ENCODE assay signal across 8 mouse cellular contexts in the genomic region with DNA sequence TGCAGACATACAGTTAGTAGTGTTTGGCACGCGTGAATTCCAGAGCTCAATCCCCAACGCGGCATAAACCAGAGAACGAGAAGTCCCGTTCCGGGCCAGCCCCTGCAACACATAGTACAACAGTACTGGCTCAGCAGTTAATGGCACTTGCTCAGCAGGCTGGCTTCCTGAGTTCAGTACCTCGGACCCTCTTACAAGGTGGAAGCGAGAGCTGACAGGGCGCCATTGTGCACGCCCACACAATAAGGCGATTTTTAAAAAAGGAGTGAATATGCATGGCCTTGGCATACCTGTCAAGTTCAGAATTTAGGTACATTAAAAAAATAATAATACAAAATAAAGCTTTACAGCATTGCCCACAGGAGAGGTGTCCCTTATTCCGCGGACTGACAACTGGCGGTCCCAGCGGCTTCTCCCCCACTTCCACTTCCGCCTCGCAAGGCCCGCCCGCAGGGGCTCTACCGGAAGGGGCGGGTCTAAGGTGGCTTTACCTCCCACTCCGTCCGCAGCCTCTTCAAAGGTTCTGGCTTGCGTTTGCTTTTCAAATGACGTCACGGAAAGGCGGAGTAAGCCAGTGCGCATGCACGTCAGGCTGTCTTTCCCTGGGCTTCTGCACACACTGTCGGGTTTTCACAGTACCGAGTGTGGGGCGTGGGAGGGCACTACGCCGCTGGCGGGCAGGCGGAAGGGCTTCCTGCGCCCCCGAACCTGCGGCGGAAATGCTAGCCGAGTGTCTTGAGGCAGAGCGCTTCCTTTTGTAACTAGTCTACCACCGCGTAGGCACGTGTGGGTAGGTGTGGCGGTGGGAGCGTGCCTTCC. TPM values are rescaled to one million over a fixed set of nuclear protein-coding genes. Genes with fewer than 3 reads are reported as not detected.
DNase-seq lines count a peak whose midpoint lies in the region; ATAC-seq and TF ChIP-seq lines count a peak whose summit lies in the region.

No protein-coding gene starts in this region.

- H3K27ac ChIP-seq in hindbrain, embryonic 13.5 days = peak overlapping the region; percentile 81

- no peaks in the 10 kb centered on the region for H3K9me3 ChIP-seq in hindbrain, embryonic 13.5 days

- H3K4me1 ChIP-seq in hindbrain, embryonic 13.5 days (replicated peaks) = peaks cover 43% of the 10 kb centered on the region

- POLR2A ChIA-PET in Patski (lab: Charles Lee) = interaction anchor here (0.5 to 1.8 kb wide), 3 partner anchors 9 to 432 kb away, joined by 3 to 5 read pairs (median 4); a partner anchor contains a TSS

- peak overlapping the region; percentile 66 for H3K4me2 ChIP-seq in hindbrain, embryonic 13.5 days

- H3K36me3 ChIP-seq in hindbrain, embryonic 13.5 days = no peaks in the 10 kb centered on the region

- no peak for TF ChIP-seq CTCF in Patski (IDR thresholded peaks at IDR 0.05)

- in situ Hi-C loops in Patski (cut with MboI; ENCODE audit: low pct_unique_long_range_greater_than_20kb) = no loop called here

- CTCF ChIA-PET in Patski (lab: Charles Lee) = interaction anchor here (1.3 to 1.8 kb wide), 2 partner anchors 42 to 43 kb away, joined by 4 read pairs; a partner anchor contains a TSS

- peak; percentile 91 for DNase-seq in Patski (ENCODE audit: low read depth, low spot score)
- DNase-seq in cerebellum, postnatal 14 days = peak; percentile 96
- peak; percentile 92 to 94 for DNase-seq in frontal cortex, postnatal 14 days (ENCODE audit: low spot score in 2 of 2)
- DNase-seq in layer of hippocampus, postnatal 25 days (ENCODE audit: extremely low spot score in 1 of 2, low spot score in 1 of 2) = peak; percentile 74 to 83
- DNase-seq in lung, postnatal 25 days (ENCODE audit: low spot score) = peak; percentile 98
- peak; percentile 97 for DNase-seq in retina, embryonic 14.5 days (ENCODE audit: low spot score)
- peak; percentile 96 for DNase-seq in thymus, postnatal 4 days

- H3K27me3 ChIP-seq in Patski = no peaks in the 10 kb centered on the region
- H3K27me3 ChIP-seq in hindbrain, embryonic 13.5 days = no peaks in the 10 kb centered on the region

- 1% methylated on average over 48 of the region's 48 CpGs for whole genome bisulfite sequencing in hindbrain, embryonic 13.5 days

- peak overlapping the region; percentile 71 for H3K4me3 ChIP-seq in hindbrain, embryonic 13.5 days

- ATAC-seq in Patski = peak; percentile 92
- ATAC-seq in hindbrain, embryonic 13.5 days (ENCODE audit: low FRiP score) = peak; percentile 99

- H3K9ac ChIP-seq in hindbrain, embryonic 13.5 days = peak overlapping the region; percentile 87

RNA-seq across cellular contexts. Expression of a gene that starts 5.4 kb away (rescaled TPM):
- polyA plus RNA-seq in Patski (2021) = 7.3 TPM
- polyA plus RNA-seq in hindbrain, embryonic 13.5 days (2015; fragmentation: Nextera tagmentation; extraction: Ambion mirVana) = 12.9 and 13.5 TPM in 2 replicates
- total RNA-seq in layer of hippocampus, postnatal 25 days (2021) = 1 to 10 TPM; 4.3 to 4.6 TPM

RNA-seq across cellular contexts. Expression of a gene that starts 20.3 kb away (rescaled TPM):
- 2.2 TPM for polyA plus RNA-seq in Patski (2021)
- 0.62 and 0.82 TPM in 2 replicates for polyA plus RNA-seq in hindbrain, embryonic 13.5 days (2015; fragmentation: Nextera tagmentation; extraction: Ambion mirVana)
- total RNA-seq in layer of hippocampus, postnatal 25 days (2021) = 1 to 10 TPM in 1 of 2 experiments, under 1 TPM in 1; 0.49 to 1.1 TPM

RNA-seq across cellular contexts. Expression of a gene that starts 28.3 kb away (rescaled TPM):
- not detected for polyA plus RNA-seq in Patski (2021)
- 2.1 and 2.8 TPM in 2 replicates for polyA plus RNA-seq in hindbrain, embryonic 13.5 days (2015; fragmentation: Nextera tagmentation; extraction: Ambion mirVana)
- 1 to 10 TPM in 1 of 2 experiments, under 1 TPM in 1; 0.89 to 1.9 TPM for total RNA-seq in layer of hippocampus, postnatal 25 days (2021)

RNA-seq across cellular contexts. Expression of a gene that starts 34.3 kb away (rescaled TPM):
- polyA plus RNA-seq in Patski (2021) = 0.17 TPM
- polyA plus RNA-seq in hindbrain, embryonic 13.5 days (2015; fragmentation: Nextera tagmentation; extraction: Ambion mirVana) = 0.18 and 0.73 TPM in 2 replicates
- under 1 TPM; 0.76 to 0.80 TPM for total RNA-seq in layer of hippocampus, postnatal 25 days (2021)

RNA-seq across cellular contexts. Expression of a gene that starts 43.1 kb away (rescaled TPM):
- polyA plus RNA-seq in Patski (2021) = 16.2 TPM
- 7.1 and 7.4 TPM in 2 replicates for polyA plus RNA-seq in hindbrain, embryonic 13.5 days (2015; fragmentation: Nextera tagmentation; extraction: Ambion mirVana)
- total RNA-seq in layer of hippocampus, postnatal 25 days (2021) = 10 to 100 TPM; 22.4 to 26.1 TPM

Comparison
In these comparisons a context has a peak if more than half of its experiments do, and no peak if none do; other contexts are left out.
1. Peak in every context shown above with its lines: DNase-seq, ATAC-seq, H3K4me3 ChIP-seq and H3K27ac ChIP-seq.